Mouse (Mus musculus) cerebellum, adult 18-20 months (tissue): ENCODE data around the gene Rpl22.
A peak's percentile ranks its signal among the peaks of the same experiment; 100 is the strongest.

Source experiments
- DNase-seq, 2 experiments: peaks; one replicate each; pipeline ENCODE4 v3.0.0; 2021

Gene Rpl22

GRCm38 (mm10) chr4:152325574-152326411 lies at the start of gene Rpl22:
TSS of gene Rpl22 (plus strand) at chr4:152325742.
- peak; percentile 94 to 96 for DNase-seq

DNA sequence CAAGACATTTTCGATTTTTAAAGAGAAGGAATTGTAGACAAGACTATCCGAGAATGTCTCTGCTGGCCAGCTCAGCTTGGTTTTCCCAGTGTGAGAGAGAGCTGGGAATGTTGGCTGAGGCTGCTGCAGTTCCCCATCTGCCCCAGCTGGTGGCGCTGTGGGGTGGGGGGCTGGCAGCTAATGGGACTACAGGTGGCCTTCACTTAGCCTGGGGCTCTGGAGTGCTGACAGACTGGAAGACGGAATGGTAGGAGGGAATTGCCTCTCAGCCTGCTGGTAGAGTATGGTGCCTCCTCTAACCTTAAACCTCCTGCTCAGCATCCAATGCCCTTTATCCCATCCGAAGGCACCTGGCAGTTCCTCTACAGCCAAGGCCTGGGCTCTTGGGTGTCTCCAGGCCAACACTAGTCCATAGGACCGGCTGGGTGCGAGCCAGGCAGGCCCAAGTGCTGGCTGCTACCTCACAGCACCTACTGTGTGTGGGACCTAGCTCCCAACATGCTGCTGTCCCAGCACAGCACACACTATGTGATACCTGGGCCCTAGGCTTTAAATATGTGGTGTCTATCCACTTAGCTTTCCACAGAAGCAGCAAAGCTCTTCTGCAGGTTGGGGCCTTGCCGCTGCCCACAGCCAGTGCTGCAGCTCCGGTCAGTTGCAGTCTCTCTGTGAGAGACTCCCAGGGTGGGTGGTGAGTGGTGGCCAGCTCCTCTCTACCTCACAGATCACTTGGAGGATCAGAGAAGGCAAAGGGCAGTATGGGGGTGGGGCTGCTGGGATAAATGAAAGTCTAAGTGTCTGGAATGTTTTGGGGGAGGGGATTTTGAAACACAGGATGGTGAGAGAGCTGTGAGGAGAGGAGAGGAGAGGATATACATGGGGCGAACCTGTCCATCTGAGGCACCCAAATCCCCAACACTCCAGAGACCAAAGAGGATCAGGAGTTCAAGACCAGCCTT lies 48.9 kb upstream of the Rpl22 start:
- peak; percentile 62 to 68 for DNase-seq

DNA sequence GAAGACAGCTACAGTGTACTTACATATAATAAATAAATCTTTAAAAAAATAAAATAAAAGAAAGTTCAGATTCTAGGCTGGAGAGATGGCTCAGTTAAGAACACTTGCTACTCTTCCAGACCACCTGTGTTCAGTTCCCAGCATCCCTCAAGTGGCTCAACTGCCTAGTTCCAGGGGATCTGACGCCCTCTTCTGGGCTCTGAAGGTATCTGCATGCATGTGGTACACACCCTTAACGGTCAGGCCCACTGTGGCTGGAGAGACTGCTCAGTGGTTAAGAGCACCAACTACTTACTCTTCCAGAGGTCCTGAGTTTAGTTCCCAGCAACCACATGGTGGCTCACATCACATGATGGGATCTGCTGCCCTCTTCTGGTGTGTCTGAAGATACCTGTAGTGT lies 47.6 kb upstream of the Rpl22 start:
- no peak for DNase-seq

DNA sequence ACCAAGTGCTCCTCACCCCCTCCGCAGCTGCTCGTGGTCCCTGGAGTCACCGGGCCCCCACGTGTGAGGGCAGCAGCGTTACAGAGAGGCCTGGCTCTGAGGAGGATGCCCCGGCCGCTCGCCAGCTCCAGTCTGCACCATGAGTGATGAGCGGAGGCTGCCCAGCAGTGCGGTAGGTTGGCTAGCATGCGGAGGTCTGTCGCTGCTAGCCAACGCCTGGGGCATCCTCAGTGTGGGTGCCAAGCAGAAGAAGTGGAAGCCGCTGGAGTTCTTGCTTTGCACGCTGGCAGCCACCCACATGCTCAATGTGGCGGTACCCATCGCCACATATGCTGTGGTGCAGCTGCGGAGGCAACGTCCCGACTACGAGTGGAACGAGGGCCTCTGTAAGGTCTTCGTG lies 46.6 kb upstream of the Rpl22 start:
- DNase-seq = no peak

- DNase-seq = no peak
Observed at GRCm38 (mm10) chr4:152281601-152282000, 43.9 kb upstream of the Rpl22 start.

- DNase-seq = no peak
Observed at GRCm38 (mm10) chr4:152282721-152283120, 42.8 kb upstream of the Rpl22 start.

- DNase-seq = peak; percentile 81 to 90
Observed at GRCm38 (mm10) chr4:152283186-152283950, 42.2 kb upstream of the Rpl22 start.

DNA sequence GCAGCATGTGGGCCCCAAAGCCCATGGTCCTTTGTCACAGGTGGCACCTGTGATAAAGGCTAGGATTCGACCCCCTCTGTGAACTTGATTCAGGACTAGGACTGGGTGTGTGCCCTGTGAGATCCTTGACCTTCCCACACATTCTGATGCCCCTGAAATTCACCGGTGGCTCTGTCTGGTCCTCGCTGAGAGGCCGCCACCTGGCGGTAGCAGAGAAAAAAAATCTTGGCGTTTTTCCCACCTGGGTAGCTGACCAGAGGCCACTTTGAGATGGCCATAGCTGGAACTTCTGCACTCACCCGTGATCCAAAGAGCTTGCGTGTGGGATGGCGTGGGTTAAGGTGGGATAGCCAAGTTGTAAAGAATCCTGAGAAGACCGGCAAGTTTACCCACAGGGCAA lies 40.0 kb upstream of the Rpl22 start:
- peak; percentile 86 to 88 for DNase-seq

GRCm38 (mm10) chr4:152286183-152286582 lies 39.4 kb upstream of the Rpl22 start:
- peak in 1 of 2 experiments; percentile 45 for DNase-seq

- DNase-seq = peak in 1 of 2 experiments; percentile 48
Observed at GRCm38 (mm10) chr4:152286887-152287286, 38.7 kb upstream of the Rpl22 start.

- DNase-seq = no peak
Observed at GRCm38 (mm10) chr4:152287317-152288120, 38.0 kb upstream of the Rpl22 start.

DNA sequence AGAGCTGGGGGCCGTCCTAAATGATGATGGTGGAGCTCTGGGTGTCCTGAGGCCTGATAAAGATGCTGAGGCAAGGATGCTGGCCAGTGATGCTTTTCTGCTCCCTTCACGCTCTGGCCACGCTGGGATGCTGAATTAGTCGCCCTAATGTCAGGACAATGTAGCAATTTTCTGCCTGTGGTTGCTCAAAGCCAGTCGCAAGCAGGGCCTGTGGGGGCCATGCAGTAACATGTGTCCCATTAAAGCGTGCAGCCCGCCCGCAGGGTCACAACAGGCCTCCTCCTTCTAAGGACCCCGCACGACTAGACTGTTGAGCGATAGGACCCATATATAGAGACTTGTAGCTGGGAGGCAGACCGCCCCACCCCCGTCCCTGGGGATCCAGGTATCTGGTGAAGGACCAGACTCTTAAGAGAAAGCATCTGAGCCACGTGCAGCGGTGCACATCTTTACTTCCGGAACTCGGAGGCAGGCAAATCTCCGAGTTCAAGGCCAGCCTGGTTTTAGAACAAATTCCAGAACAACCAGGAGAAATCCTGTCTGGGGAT lies 37.1 kb upstream of the Rpl22 start:
- no peak for DNase-seq

- DNase-seq = peak in 1 of 2 experiments; percentile 17
Observed at GRCm38 (mm10) chr4:152290385-152290784, 35.2 kb upstream of the Rpl22 start.

- DNase-seq = no peak
Observed at GRCm38 (mm10) chr4:152290991-152291390, 34.6 kb upstream of the Rpl22 start.

- DNase-seq = no peak
Observed at GRCm38 (mm10) chr4:152291562-152291961, 34.0 kb upstream of the Rpl22 start, which contains the start of gene Hes3. TSS of gene Hes3 (minus strand) at chr4:152291662.

DNA sequence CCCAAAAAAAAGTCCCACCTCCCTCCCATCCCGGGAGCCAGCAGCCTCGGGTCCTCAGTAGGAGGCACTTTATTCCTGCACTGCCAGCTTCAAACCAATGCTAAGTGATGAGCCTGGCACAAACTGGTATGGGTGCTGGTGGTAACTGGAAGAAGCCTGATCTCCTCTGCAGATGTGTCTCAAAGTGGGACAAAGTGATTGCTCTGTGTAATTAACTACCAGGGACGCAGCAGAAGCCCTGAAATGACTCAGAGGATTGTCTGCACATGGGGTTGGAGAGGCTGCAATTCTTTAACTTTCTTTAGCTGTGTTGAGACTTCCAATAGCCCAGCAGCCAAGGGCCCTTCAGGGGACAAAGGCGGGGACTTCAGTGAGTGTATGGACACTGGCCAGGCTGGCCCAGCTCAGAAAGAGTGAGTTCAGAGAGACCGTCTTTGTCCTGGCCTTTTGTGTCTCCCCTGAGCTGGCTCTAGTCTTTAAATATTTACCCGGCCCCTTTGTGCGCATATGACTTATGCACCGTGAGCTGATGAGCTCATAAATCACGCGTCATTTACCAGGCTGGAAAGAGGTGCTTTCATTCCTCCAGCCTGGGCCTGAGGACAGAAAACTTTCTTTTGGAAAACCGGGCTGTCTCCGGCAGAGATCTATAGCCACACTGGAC lies 33.3 kb upstream of the Rpl22 start:
- no peak for DNase-seq

- DNase-seq = no peak
Observed at GRCm38 (mm10) chr4:152294188-152294929, 31.2 kb upstream of the Rpl22 start.

DNA sequence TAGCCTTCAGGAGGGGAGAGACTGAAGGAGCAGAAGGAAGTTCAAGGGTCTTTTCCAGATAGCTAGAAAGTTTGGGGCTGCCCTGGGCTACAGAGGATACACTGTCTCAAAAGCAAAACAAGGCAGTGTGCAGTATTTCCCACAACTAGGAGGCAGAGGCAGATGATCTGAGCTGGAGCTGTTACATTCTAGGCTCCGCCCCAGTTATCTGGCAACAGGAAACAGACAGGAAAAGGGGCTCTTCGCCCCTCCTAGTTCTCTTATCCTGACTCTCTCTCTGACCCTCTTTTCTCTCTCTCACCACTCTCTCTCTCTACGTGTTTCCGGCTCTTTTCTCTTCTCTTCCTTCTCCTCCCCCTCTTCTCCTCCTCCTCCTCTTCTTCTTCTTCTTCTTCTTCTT lies 29.6 kb upstream of the Rpl22 start:
- DNase-seq = no peak

- no peak for DNase-seq
Observed at GRCm38 (mm10) chr4:152296371-152296770, 29.2 kb upstream of the Rpl22 start.
